In genomic region chrX:133604272-133604671, GRCm38 (mm10) we compare ENCODE assay signal across 8 mouse cellular contexts.
DNase-seq lines count a peak whose midpoint lies in the region.
"Had no signal": no experiment of that assay in that cellular context is flagged by ENCODE, and none has a peak within 500 bp of the region (broad histone marks: within the 10 kb centered on the region; RNA-seq: fewer than 3 reads in every experiment).

No protein-coding gene starts in this region.

- DNase-seq in urinary bladder, postnatal 25 days (ENCODE audit: low spot score): peak; percentile 7
- no peak for DNase-seq in urinary bladder, postnatal 10 days (ENCODE audit: low spot score)
- DNase-seq in gastrocnemius, postnatal 10 days: peak; percentile 10
- peak; percentile 46 to 68 for DNase-seq in kidney, postnatal 4 days
- DNase-seq in right cerebral cortex, postnatal 36 days (ENCODE audit: low spot score in 2 of 2): no peak
- DNase-seq in cerebellum, adult 8-10 months: no peak
- no peak for DNase-seq in layer of hippocampus, postnatal 10 days (ENCODE audit: low spot score in 2 of 2)
- DNase-seq: right cerebral cortex, adult 18-20 months had no signal

Comparison
In these comparisons a context has a peak if more than half of its experiments do, and no peak if none do; other contexts are left out.
1. DNase-seq: peak in urinary bladder, postnatal 25 days (single experiment), gastrocnemius, postnatal 10 days (single experiment) and kidney, postnatal 4 days (2 of 2); none in urinary bladder, postnatal 10 days (single experiment), right cerebral cortex, postnatal 36 days (0 of 2), cerebellum, adult 8-10 months (single experiment) and layer of hippocampus, postnatal 10 days (0 of 2).